Mouse (Mus musculus): ENCODE results near the gene Slco2b1. TPM values are rescaled to one million over a fixed set of nuclear protein-coding genes. Genes with fewer than 3 reads are reported as not detected.
A peak's percentile ranks its signal among the peaks of the same experiment; 100 is the strongest.

Slco2b1 gene
- polyA plus RNA-seq, 1 experiment from 2014 or later: 2.2 TPM

- Histone ChIP-seq H3K9me3 (ENCODE audit: control insufficient read depth) (no peaks in the 10 kb centered on the region), H3K4me1 (replicated peaks; ENCODE audit: control insufficient read depth, insufficient read depth, low read length) (peaks cover 17% of the 10 kb centered on the region), H3K27me3 (replicated peaks; ENCODE audit: control insufficient read depth, insufficient read depth, low read length) (0 out of 2 replicates have a peak, but pooled peaks cover 7% of the 10 kb centered on the region), H3K4me3 (ENCODE audit: low read depth, low read length) (no peak overlapping the region), H3K27ac (ENCODE audit: low read depth, low read length) (no peak overlapping the region), H3K36me3 (ENCODE audit: control insufficient read depth, insufficient read depth) (no peaks in the 10 kb centered on the region), H3K9ac (ENCODE audit: low read depth, low read length) (no peak overlapping the region), H3K4me2 (replicated peaks; ENCODE audit: low read depth) (no peak overlapping the region)
- WGBS: 25% methylated on average over 1 of the region's 1 CpGs
- ATAC-seq: no peak
- peak; percentile 86 for TF ChIP-seq CTCF (IDR thresholded peaks at IDR 0.05; ENCODE audit: low read depth)
Observed at GRCm38 (mm10) chr7:99710476-99710875, 664 bp downstream of the Slco2b1 start.

GRCm38 (mm10) chr7:99709992-99710391 is 1.1 kb downstream of the Slco2b1 start:
- no peaks in the 10 kb centered on the region for H3K36me3 ChIP-seq (ENCODE audit: control insufficient read depth, insufficient read depth)
- H3K9me3 ChIP-seq (ENCODE audit: control insufficient read depth): no peaks in the 10 kb centered on the region
- no peak for ATAC-seq
- peaks cover 13% of the 10 kb centered on the region for H3K4me1 ChIP-seq (replicated peaks; ENCODE audit: control insufficient read depth, insufficient read depth, low read length)
- H3K4me3 ChIP-seq (ENCODE audit: low read depth, low read length): no peak overlapping the region
- 0 out of 2 replicates have a peak, but pooled peaks cover 7% of the 10 kb centered on the region for H3K27me3 ChIP-seq (replicated peaks; ENCODE audit: control insufficient read depth, insufficient read depth, low read length)
- H3K9ac ChIP-seq (ENCODE audit: low read depth, low read length): no peak overlapping the region
- H3K27ac ChIP-seq (ENCODE audit: low read depth, low read length): no peak overlapping the region
- no peak overlapping the region for H3K4me2 ChIP-seq (replicated peaks; ENCODE audit: low read depth)
- no peak for TF ChIP-seq CTCF (IDR thresholded peaks at IDR 0.05; ENCODE audit: low read depth)
- 68% methylated on average over 7 of the region's 7 CpGs for WGBS

GRCm38 (mm10) chr7:99708750-99709149 is 2.4 kb downstream of the Slco2b1 start:
- Histone ChIP-seq H3K4me2 (replicated peaks; ENCODE audit: low read depth) (no peak overlapping the region), H3K9me3 (ENCODE audit: control insufficient read depth) (no peaks in the 10 kb centered on the region), H3K27ac (ENCODE audit: low read depth, low read length) (no peak overlapping the region), H3K4me3 (ENCODE audit: low read depth, low read length) (no peak overlapping the region), H3K36me3 (ENCODE audit: control insufficient read depth, insufficient read depth) (no peaks in the 10 kb centered on the region), H3K9ac (ENCODE audit: low read depth, low read length) (no peak overlapping the region), H3K4me1 (replicated peaks; ENCODE audit: control insufficient read depth, insufficient read depth, low read length) (peaks cover 12% of the 10 kb centered on the region; the same call in 1 of the 2 replicates), H3K27me3 (replicated peaks; ENCODE audit: control insufficient read depth, insufficient read depth, low read length) (0 out of 2 replicates have a peak, but pooled peaks cover 7% of the 10 kb centered on the region)
- ATAC-seq: no peak
- no peak for TF ChIP-seq CTCF (IDR thresholded peaks at IDR 0.05; ENCODE audit: low read depth)
- 79% methylated on average over 5 of the region's 5 CpGs for WGBS

GRCm38 (mm10) chr7:99708301-99708721 is 2.8 kb downstream of the Slco2b1 start:
- TF ChIP-seq CTCF (IDR thresholded peaks at IDR 0.05; ENCODE audit: low read depth): no peak
- Histone ChIP-seq H3K4me3 (ENCODE audit: low read depth, low read length) (no peak overlapping the region), H3K4me2 (replicated peaks; ENCODE audit: low read depth) (no peak overlapping the region), H3K4me1 (replicated peaks; ENCODE audit: control insufficient read depth, insufficient read depth, low read length) (peaks cover 12% of the 10 kb centered on the region; the same call in 1 of the 2 replicates), H3K9ac (ENCODE audit: low read depth, low read length) (no peak overlapping the region), H3K27ac (ENCODE audit: low read depth, low read length) (no peak overlapping the region), H3K9me3 (ENCODE audit: control insufficient read depth) (no peaks in the 10 kb centered on the region), H3K36me3 (ENCODE audit: control insufficient read depth, insufficient read depth) (no peaks in the 10 kb centered on the region), H3K27me3 (replicated peaks; ENCODE audit: control insufficient read depth, insufficient read depth, low read length) (0 out of 2 replicates have a peak, but pooled peaks cover 7% of the 10 kb centered on the region)
- ATAC-seq: no peak
- 76% methylated on average over 8 of the region's 8 CpGs for WGBS

GRCm38 (mm10) chr7:99707671-99708070 is 3.5 kb downstream of the Slco2b1 start:
- H3K27ac ChIP-seq (ENCODE audit: low read depth, low read length): no peak overlapping the region
- H3K4me2 ChIP-seq (replicated peaks; ENCODE audit: low read depth): no peak overlapping the region
- H3K27me3 ChIP-seq (replicated peaks; ENCODE audit: control insufficient read depth, insufficient read depth, low read length): 0 out of 2 replicates have a peak, but pooled peaks cover 7% of the 10 kb centered on the region
- H3K4me3 ChIP-seq (ENCODE audit: low read depth, low read length): no peak overlapping the region
- TF ChIP-seq CTCF (IDR thresholded peaks at IDR 0.05; ENCODE audit: low read depth): no peak
- H3K9me3 ChIP-seq (ENCODE audit: control insufficient read depth): no peaks in the 10 kb centered on the region
- H3K4me1 ChIP-seq (replicated peaks; ENCODE audit: control insufficient read depth, insufficient read depth, low read length): peaks cover 12% of the 10 kb centered on the region; the same call in 1 of the 2 replicates
- H3K36me3 ChIP-seq (ENCODE audit: control insufficient read depth, insufficient read depth): no peaks in the 10 kb centered on the region; the same call in 1 of the 2 replicates
- no peak for ATAC-seq
- 88% methylated on average over 6 of the region's 6 CpGs for WGBS
- no peak overlapping the region for H3K9ac ChIP-seq (ENCODE audit: low read depth, low read length)

GRCm38 (mm10) chr7:99707038-99707595 is 4.0 kb downstream of the Slco2b1 start:
- no peak for ATAC-seq
- WGBS: 52% methylated on average over 4 of the region's 4 CpGs
- TF ChIP-seq CTCF (IDR thresholded peaks at IDR 0.05; ENCODE audit: low read depth): no peak; the same call in 1 of the 2 replicates
- Histone ChIP-seq H3K27ac (ENCODE audit: low read depth, low read length) (peak overlapping the region; percentile 63; the same call in 1 of the 2 replicates), H3K4me1 (replicated peaks; ENCODE audit: control insufficient read depth, insufficient read depth, low read length) (peaks cover 12% of the 10 kb centered on the region; the same call in 1 of the 2 replicates), H3K36me3 (ENCODE audit: control insufficient read depth, insufficient read depth) (no peaks in the 10 kb centered on the region; the same call in 1 of the 2 replicates), H3K9ac (ENCODE audit: low read depth, low read length) (no peak overlapping the region), H3K27me3 (replicated peaks; ENCODE audit: control insufficient read depth, insufficient read depth, low read length) (0 out of 2 replicates have a peak, but pooled peaks cover 7% of the 10 kb centered on the region), H3K4me3 (ENCODE audit: low read depth, low read length) (no peak overlapping the region), H3K9me3 (ENCODE audit: control insufficient read depth) (no peaks in the 10 kb centered on the region), H3K4me2 (replicated peaks; ENCODE audit: low read depth) (no peak overlapping the region)

All from intestine, postnatal 0 days (tissue).